Mouse (Mus musculus) heart, embryonic 11.5 days (tissue): ENCODE results near the gene Ccs. TPM values are rescaled to one million over a fixed set of nuclear protein-coding genes. Genes with fewer than 3 reads are reported as not detected.
"Not testable (repeated sequence)": the region's sequence is repeated elsewhere in the genome, so short reads cannot be mapped to it uniquely, and the experiment has no call there.

Source experiments
- ATAC-seq: fragments of 200-750 bp; cut with Nextera tagmentation; replicated peaks from 2 replicates; pipeline ENCODE4 v1.8.0; 2017; ENCODE audit warnings: moderate library complexity; ENCODE audit not compliant: insufficient number of reproducible peaks, low FRiP score, low TSS enrichment
- H3K27ac ChIP-seq: fragments of 300-500 bp; sonication (generic); 2 replicates; pipeline ENCODE4 v1.5.1; 2014; ENCODE audit warnings: mild to moderate bottlenecking, low read depth, low read length
- H3K27me3 ChIP-seq: fragments of 300-500 bp; sonication (generic); 2 replicates; pipeline ENCODE4 v1.6.1; 2014; ENCODE audit warnings: mild to moderate bottlenecking, low read length, mixed read lengths; ENCODE audit not compliant: control insufficient read depth, insufficient read depth
- H3K36me3 ChIP-seq: fragments of 300-500 bp; sonication (generic); 2 replicates; pipeline ENCODE4 v1.6.1; 2014; ENCODE audit warnings: mild to moderate bottlenecking, low read length, moderate library complexity, mixed read lengths; ENCODE audit not compliant: control insufficient read depth, insufficient read depth
- H3K4me1 ChIP-seq: fragments of 300-500 bp; sonication (generic); 2 replicates; pipeline ENCODE4 v1.6.1; 2014; ENCODE audit warnings: low read length; ENCODE audit not compliant: control insufficient read depth, insufficient read depth
- H3K4me2 ChIP-seq: fragments of 300-500 bp; sonication (generic); 2 replicates; pipeline ENCODE4 v1.6.1; 2014; ENCODE audit warnings: mild to moderate bottlenecking, moderate library complexity
- H3K4me3 ChIP-seq: fragments of 300-500 bp; sonication (generic); 2 replicates; pipeline ENCODE4 v1.5.1; 2014; ENCODE audit warnings: low read depth, low read length
- H3K9ac ChIP-seq: fragments of 300-500 bp; sonication (generic); 2 replicates; pipeline ENCODE4 v1.6.1; 2014; ENCODE audit warnings: mild to moderate bottlenecking, low read depth, low read length, moderate library complexity
- H3K9me3 ChIP-seq: fragments of 300-500 bp; sonication (generic); replicated peaks from 2 replicates; pipeline ENCODE4 v1.6.1; 2016; ENCODE audit warnings: low read length; ENCODE audit not compliant: control insufficient read depth
- WGBS: fragments of 180-500 bp; shearing (Covaris S2); extraction: QIAGEN DNeasy Blood & Tissue Kit; methylation state at CpG from one replicate; pipeline ENCODE4 v1.1.7; 2014; ENCODE audit not compliant: insufficient replicate concordance; 5-methylcytosine and 5-hydroxymethylcytosine counted together
- polyA plus RNA-seq: library from polyadenylated mRNA; unstranded; fragments of >200 nt; fragmentation: Nextera tagmentation; extraction: Ambion mirVana; gene quantifications from 2 replicates; pipeline ENCODE4 v1.2.1, GENCODE M21; 2014

Gene Ccs
- 37.5 and 38.8 TPM in 2 replicates for polyA plus RNA-seq

- H3K27ac ChIP-seq = no peak within 1 kb of the TSS
- under 1% methylated on average over 25 of the region's 25 CpGs for WGBS
- H3K4me2 ChIP-seq = peak within 1 kb of the TSS; percentile 97
Measured at GRCm38 (mm10) chr19:4839149-4839548, at the start of gene Ccs, which contains the start of gene Ccdc87. Gene Ccs (minus strand): TSS chr19:4839332. Gene Ccdc87 (plus strand): TSS chr19:4839366.

GRCm38 (mm10) chr19:4883961-4884360, 44.8 kb upstream of the Ccs start:
- Histone ChIP-seq H3K9ac (no peak overlapping the region), H3K36me3 (no peaks in the 10 kb centered on the region), H3K4me1 (no peaks in the 10 kb centered on the region; the same call in 1 of the 2 replicates), H3K9me3 (no peaks in the 10 kb centered on the region), H3K4me2 (no peak overlapping the region), H3K27me3 (no peaks in the 10 kb centered on the region), H3K4me3 (no peak overlapping the region), H3K27ac (no peak overlapping the region)
- WGBS = 73% methylated on average over 4 of the region's 4 CpGs
- no peak for ATAC-seq

More at GRCm38 (mm10) chr19:4839149-4839548, at the start of gene Ccs, which contains the start of gene Ccdc87:
- peak; percentile 94 for ATAC-seq
- Histone ChIP-seq H3K4me3 (peak within 1 kb of the TSS; percentile 69), H3K9me3 (no peaks in the 10 kb centered on the region), H3K27me3 (peaks cover 27% of the 10 kb centered on the region), H3K4me1 (peaks cover 11% of the 10 kb centered on the region; the same call in 1 of the 2 replicates), H3K9ac (peak within 1 kb of the TSS; percentile 82), H3K36me3 (no peaks in the 10 kb centered on the region)

- ATAC-seq = no peak
- peak overlapping the region; percentile 97 for H3K4me3 ChIP-seq
- H3K9me3 ChIP-seq = no peaks in the 10 kb centered on the region; the same call in 1 of the 2 replicates
- H3K36me3 ChIP-seq = no peaks in the 10 kb centered on the region
- 69% methylated on average over 10 of the region's 10 CpGs for WGBS
- H3K4me1 ChIP-seq = peaks cover 7% of the 10 kb centered on the region
- no peak overlapping the region for H3K27ac ChIP-seq
- H3K9ac ChIP-seq = peak overlapping the region; percentile 89; the same call in 1 of the 2 replicates
- H3K27me3 ChIP-seq = 0 out of 2 replicates have a peak, but pooled peaks cover 2% of the 10 kb centered on the region
- H3K4me2 ChIP-seq = peak overlapping the region; percentile 91
Measured at GRCm38 (mm10) chr19:4879324-4879703, 40.2 kb upstream of the Ccs start.

- peak; percentile 94 for ATAC-seq
- H3K27me3 ChIP-seq = 0 out of 2 replicates have a peak, but pooled peaks cover 2% of the 10 kb centered on the region
- peak within 1 kb of the TSS; percentile 91 for H3K4me2 ChIP-seq
- no peaks in the 10 kb centered on the region; the same call in 1 of the 2 replicates for H3K9me3 ChIP-seq
- H3K27ac ChIP-seq = peak within 1 kb of the TSS; percentile 22; the same call in 1 of the 2 replicates
- peaks cover 7% of the 10 kb centered on the region for H3K4me1 ChIP-seq
- H3K36me3 ChIP-seq = no peaks in the 10 kb centered on the region
- 1% methylated on average over 52 of the region's 52 CpGs for WGBS
- H3K9ac ChIP-seq = peak within 1 kb of the TSS; percentile 89
- H3K4me3 ChIP-seq = peak within 1 kb of the TSS; percentile 97
Measured at GRCm38 (mm10) chr19:4878405-4879323, 39.5 kb upstream of the Ccs start, which contains the start of gene Zdhhc24. Gene Zdhhc24 (plus strand): TSS chr19:4878668.

- Histone ChIP-seq H3K4me2 (peak within 1 kb of the TSS; percentile 91), H3K9me3 (no peaks in the 10 kb centered on the region; the same call in 1 of the 2 replicates), H3K4me1 (peaks cover 7% of the 10 kb centered on the region), H3K27me3 (0 out of 2 replicates have a peak, but pooled peaks cover 2% of the 10 kb centered on the region), H3K9ac (peak within 1 kb of the TSS; percentile 89), H3K4me3 (peak within 1 kb of the TSS; percentile 97), H3K36me3 (no peaks in the 10 kb centered on the region), H3K27ac (peak within 1 kb of the TSS; percentile 22; the same call in 1 of the 2 replicates)
- WGBS = 1% methylated on average over 17 of the region's 17 CpGs
- no peak for ATAC-seq
Measured at GRCm38 (mm10) chr19:4877785-4878184, 38.7 kb upstream of the Ccs start, which contains the start of gene Actn3. Gene Actn3 (minus strand): TSS chr19:4877909.

GRCm38 (mm10) chr19:4876755-4877154, 37.6 kb upstream of the Ccs start:
- Histone ChIP-seq H3K9ac (no peak overlapping the region), H3K27ac (no peak overlapping the region), H3K9me3 (no peaks in the 10 kb centered on the region; the same call in 1 of the 2 replicates), H3K4me1 (peaks cover 7% of the 10 kb centered on the region), H3K36me3 (no peaks in the 10 kb centered on the region), H3K4me2 (no peak overlapping the region; the same call in 1 of the 2 replicates), H3K27me3 (0 out of 2 replicates have a peak, but pooled peaks cover 2% of the 10 kb centered on the region), H3K4me3 (no peak overlapping the region)
- ATAC-seq = no peak
- 68% methylated on average over 3 of the region's 3 CpGs for WGBS

- Histone ChIP-seq H3K4me1 (peaks cover 7% of the 10 kb centered on the region), H3K27ac (no peak overlapping the region), H3K9me3 (no peaks in the 10 kb centered on the region; the same call in 1 of the 2 replicates), H3K4me2 (no peak overlapping the region), H3K4me3 (no peak overlapping the region), H3K36me3 (no peaks in the 10 kb centered on the region), H3K9ac (no peak overlapping the region), H3K27me3 (0 out of 2 replicates have a peak, but pooled peaks cover 2% of the 10 kb centered on the region)
- no peak for ATAC-seq
- WGBS = 69% methylated on average over 3 of the region's 4 CpGs
Measured at GRCm38 (mm10) chr19:4876241-4876640, 37.1 kb upstream of the Ccs start.

GRCm38 (mm10) chr19:4874613-4875012, 35.5 kb upstream of the Ccs start:
- H3K4me2 ChIP-seq, H3K9ac ChIP-seq, H3K27ac ChIP-seq, ATAC-seq, H3K9me3 ChIP-seq, H3K27me3 ChIP-seq, H3K4me3 ChIP-seq, H3K36me3 ChIP-seq, H3K4me1 ChIP-seq: not testable (repeated sequence)
- WGBS = 73% methylated on average over 1 of the region's 1 CpGs
